Mouse (Mus musculus): ENCODE results near the gene Rnase10.
"Not testable (repeated sequence)": the region's sequence is repeated elsewhere in the genome, so short reads cannot be mapped to it uniquely, and the experiment has no call there.

Gene Rnase10

GRCm38 (mm10) chr14:51009572-51009971, 2.0 kb downstream of the Rnase10 start:
- no peak for DNase-seq (ENCODE audit: low read depth, low spot score)

- not testable (repeated sequence) for DNase-seq (ENCODE audit: low read depth, low spot score)
Observed at GRCm38 (mm10) chr14:51014724-51015123, 7.2 kb downstream of the Rnase10 start.

- DNase-seq (ENCODE audit: low read depth, low spot score) = no peak
Observed at GRCm38 (mm10) chr14:51015780-51016179, 8.2 kb downstream of the Rnase10 start.

- DNase-seq (ENCODE audit: low read depth, low spot score) = no peak
Observed at GRCm38 (mm10) chr14:51017256-51017655, 9.7 kb downstream of the Rnase10 start.

DNA sequence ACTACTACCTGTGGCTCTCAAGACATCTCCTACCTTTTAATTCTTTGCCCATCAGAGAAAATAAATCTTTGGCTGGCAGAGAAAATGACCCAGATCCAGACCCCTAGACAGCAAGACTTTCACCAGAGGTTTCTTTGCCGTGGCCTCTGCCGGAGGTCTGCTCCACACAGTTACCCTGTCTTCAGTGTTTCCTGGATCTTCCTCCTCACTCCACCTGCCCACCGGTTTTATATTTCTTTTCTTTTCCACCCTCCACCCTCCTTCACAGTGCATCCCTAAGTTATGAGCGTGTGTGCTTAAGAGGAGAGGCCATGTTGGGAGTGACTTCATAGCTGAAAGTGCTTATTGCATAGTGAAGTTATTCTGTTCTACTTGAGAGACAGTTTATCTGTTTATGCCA, 15.9 kb downstream of the Rnase10 start:
- DNase-seq (ENCODE audit: low read depth, low spot score) = no peak

DNA sequence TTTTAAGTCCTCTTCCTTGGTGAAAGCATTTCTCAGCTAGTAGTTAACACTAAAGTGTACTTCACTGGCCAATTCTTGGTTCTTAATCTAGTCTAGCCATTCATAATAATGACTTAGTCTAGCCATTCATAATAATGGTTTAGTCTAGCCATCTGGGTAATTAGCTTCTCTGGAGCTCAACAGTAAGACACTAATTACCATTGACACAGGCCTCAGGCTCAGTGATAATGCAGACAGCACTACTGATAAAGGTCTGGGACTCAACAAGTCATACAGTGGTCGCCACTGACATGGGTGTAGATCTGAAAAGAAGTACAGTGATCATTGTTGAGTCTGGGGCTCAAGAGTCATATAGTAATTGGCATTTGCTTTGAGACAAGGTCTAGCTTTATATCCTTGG, 17.3 kb downstream of the Rnase10 start:
- DNase-seq (ENCODE audit: low read depth, low spot score) = peak; percentile 32

DNA sequence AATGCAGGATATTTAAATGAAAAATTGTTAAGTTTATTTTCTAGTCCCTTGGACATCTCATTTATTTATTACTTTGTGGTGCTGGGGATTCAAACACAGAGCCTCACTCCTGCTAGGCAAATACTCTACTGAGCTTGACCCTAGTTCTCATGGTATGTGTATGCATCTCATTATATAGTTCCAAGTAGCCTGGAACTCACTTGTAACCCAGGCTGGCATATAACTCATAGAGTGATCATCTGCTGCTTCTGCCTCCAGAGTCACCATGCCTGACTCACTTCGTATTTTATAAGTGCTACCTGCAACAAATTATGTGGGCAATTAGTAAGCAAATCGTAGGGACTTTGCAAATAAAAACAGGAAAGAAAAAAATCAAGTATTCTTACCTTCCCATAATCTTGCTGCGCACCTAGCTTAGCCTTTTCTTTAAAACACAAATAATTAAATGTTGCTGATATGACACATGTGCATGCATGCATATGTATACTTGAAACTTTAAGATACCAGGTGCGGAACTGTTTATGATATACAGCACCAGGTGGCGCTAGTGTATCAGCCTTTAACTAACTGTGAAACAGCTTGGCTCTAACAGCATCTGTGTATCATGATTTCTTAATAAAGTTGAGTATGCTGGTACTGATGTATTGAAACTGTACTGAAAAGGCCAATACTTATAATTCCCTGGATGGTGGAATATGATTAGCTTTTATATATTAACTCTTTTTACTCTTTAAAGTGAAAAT, 19.0 kb downstream of the Rnase10 start:
- DNase-seq (ENCODE audit: low read depth, low spot score) = peak; percentile 63

GRCm38 (mm10) chr14:51027387-51028155, 20.0 kb downstream of the Rnase10 start:
- DNase-seq (ENCODE audit: low read depth, low spot score) = no peak

DNA sequence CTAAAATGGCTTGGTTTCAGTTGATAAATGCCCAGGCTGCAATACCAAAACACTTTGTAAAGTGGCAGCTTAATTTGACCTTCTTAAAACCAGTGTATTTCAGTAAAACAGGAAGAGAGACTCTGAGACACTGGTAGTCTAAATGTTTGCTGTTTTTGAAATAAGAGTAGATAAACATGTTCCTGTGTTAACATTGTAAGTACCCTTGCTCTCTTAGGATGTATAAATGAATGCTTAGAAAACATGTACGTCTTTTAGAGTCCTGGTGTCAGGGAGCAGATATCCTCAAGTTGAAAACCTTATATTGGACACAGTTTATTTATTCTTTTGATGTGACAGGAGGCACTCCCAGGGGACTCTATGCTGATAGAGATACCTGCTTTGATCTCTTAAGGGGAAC, 27.7 kb downstream of the Rnase10 start:
- no peak for DNase-seq (ENCODE audit: low read depth, low spot score)

GRCm38 (mm10) chr14:51036214-51036613, 28.7 kb downstream of the Rnase10 start:
- no peak for DNase-seq (ENCODE audit: low read depth, low spot score)

DNA sequence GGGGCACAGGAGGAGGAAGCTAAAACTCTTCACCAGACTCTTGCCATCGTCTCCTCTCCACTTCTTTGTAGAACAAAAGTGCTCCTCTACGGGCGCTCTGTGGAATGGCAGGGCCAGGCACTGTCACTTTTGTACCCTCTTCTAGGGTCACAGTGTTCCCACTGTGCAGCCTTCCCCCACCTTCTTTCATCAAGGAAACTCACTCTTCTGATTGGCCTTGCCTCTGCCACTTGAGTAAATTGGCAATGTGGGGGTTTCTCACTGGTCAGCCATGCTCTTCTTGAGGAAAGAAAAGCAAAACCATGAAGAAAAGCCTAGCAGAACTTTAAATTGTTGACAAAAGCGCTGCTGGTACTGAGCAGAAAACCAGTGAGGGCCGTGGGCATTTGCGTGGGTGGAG, 34.2 kb downstream of the Rnase10 start, which contains the start of gene Rnase9:
Gene Rnase9, minus strand, starts transcription at position 101 of the 400 bp plus-strand sequence.
- DNase-seq (ENCODE audit: low read depth, low spot score) = no peak

DNA sequence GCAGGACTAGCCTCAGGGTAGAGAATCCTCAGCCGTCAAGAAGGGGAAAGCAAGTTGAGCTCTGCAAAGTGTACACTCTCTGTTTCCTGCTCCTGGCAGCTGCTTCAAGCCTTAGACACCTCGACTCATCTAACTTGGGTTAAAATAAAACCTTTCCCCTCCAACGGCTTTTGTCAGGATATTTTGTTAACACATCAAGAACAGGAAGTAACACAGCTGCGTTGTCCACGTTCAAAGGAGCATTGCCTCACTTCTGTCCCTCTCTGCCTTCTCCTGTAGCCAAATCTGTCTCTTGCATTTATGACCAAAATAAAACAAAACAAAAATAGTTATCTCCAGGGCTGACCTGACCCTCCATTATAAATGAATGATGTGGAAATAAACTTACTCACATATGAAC, 40.3 kb downstream of the Rnase10 start:
- DNase-seq (ENCODE audit: low read depth, low spot score) = no peak

- no peak for DNase-seq (ENCODE audit: low read depth, low spot score)
Observed at GRCm38 (mm10) chr14:51050063-51050462, 42.5 kb downstream of the Rnase10 start, which contains the start of gene Rnase11. TSS of gene Rnase11 (minus strand) at chr14:51050163.

DNA sequence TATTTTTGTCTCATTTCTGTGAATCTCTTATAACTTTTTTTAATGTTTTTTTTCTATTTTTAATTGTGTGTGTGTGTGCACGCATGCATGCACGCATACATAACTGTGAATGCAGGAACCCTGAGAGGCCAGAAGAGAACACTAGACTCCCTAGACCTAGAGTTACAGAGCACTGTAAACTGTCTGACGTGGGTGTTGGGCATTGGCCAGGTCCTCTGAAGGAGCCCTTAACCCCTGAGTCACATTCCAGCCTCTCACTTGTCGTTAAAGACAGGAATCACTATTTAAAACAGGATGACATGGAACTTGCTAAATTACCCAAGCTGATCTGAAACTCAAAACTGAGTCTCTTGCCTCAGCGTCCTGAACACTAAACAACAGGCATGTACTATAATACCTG, 44.4 kb downstream of the Rnase10 start:
- DNase-seq (ENCODE audit: low read depth, low spot score) = no peak

GRCm38 (mm10) chr14:51053176-51053575, 45.6 kb downstream of the Rnase10 start:
- no peak for DNase-seq (ENCODE audit: low read depth, low spot score)

GRCm38 (mm10) chr14:51054243-51055237, 47.0 kb downstream of the Rnase10 start:
- DNase-seq (ENCODE audit: low read depth, low spot score) = no peak

DNA sequence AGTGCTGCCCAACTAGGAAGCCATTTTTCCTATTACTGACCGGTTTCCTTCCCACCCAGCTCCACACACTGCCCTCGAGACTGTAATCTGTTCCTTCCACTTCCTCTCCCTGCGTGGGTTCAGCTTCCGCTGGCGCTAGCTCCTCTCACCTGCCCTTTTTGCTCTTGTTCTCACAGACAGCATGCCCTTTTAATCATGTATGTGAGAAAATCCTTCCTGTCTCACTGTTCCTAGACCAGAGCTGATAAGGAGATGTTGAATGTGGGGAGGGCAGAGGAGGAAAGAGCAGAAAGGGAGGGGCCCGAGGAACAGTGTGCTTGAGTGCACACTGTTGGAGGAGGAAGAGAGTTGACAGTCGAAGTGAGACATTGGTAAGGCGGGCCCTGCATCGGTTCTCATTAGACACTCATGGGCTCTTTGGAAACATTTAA, 49.9 kb downstream of the Rnase10 start, which contains the start of gene Rnase12:
Gene Rnase12, minus strand, starts transcription at position 261 of the 431 bp plus-strand sequence.
- no peak for DNase-seq (ENCODE audit: low read depth, low spot score)

Data from retina, adult 2 months (tissue).